Mouse (Mus musculus) induced T-regulatory cell, adult 2 months (primary cell): ENCODE measurements around the gene Olfr1349.
A peak's percentile ranks its signal among the peaks of the same experiment; 100 is the strongest.
"Not testable (repeated sequence)": the region's sequence is repeated elsewhere in the genome, so short reads cannot be mapped to it uniquely, and the experiment has no call there.

Experiments used
- DNase-seq: peaks from one replicate; pipeline ENCODE4 v3.0.0-alpha.2; 2012; ENCODE audit warnings: low read depth

The Olfr1349 gene

GRCm38 (mm10) chr7:6522850-6523249, at the start of gene Olfr1349:
Gene Olfr1349 (minus strand): TSS chr7:6522950.
- no peak for DNase-seq

GRCm38 (mm10) chr7:6564541-6564940, 41.8 kb upstream of the Olfr1349 start, which contains the start of gene Olfr1350:
Gene Olfr1350 (plus strand): TSS chr7:6564841.
- DNase-seq: no peak

- peak; percentile 18 for DNase-seq
These were observed 3.4 kb upstream of the Olfr1349 start for GRCm38 (mm10) chr7:6526141-6526540.

GRCm38 (mm10) chr7:6525001-6525400, 2.3 kb upstream of the Olfr1349 start:
- peak; percentile 1 for DNase-seq

GRCm38 (mm10) chr7:6521666-6522065, 1.1 kb downstream of the Olfr1349 start:
- DNase-seq: no peak

- DNase-seq: no peak
These were observed 14.1 kb downstream of the Olfr1349 start, which contains the start of gene Olfr1348 for GRCm38 (mm10) chr7:6508648-6509047. Gene Olfr1348 (minus strand): TSS chr7:6508748.

GRCm38 (mm10) chr7:6499655-6500054, 23.1 kb downstream of the Olfr1349 start, which contains the start of gene Olfr1347:
Gene Olfr1347 (minus strand): TSS chr7:6499755.
- DNase-seq: no peak

GRCm38 (mm10) chr7:6486841-6487240, 35.9 kb downstream of the Olfr1349 start, which contains the start of gene Olfr5:
Gene Olfr5 (minus strand): TSS chr7:6486941.
- no peak for DNase-seq

- not testable (repeated sequence) for DNase-seq
These were observed 45.1 kb downstream of the Olfr1349 start for GRCm38 (mm10) chr7:6477633-6478032.

GRCm38 (mm10) chr7:6466951-6467350, 55.8 kb downstream of the Olfr1349 start, which contains the start of gene Olfr1346:
Gene Olfr1346 (plus strand): TSS chr7:6467101.
- no peak for DNase-seq
